Mouse (Mus musculus): ENCODE results near the gene Oas1g.

GRCm38 (mm10) chr5:120847067-120847466, 40.3 kb downstream of the Oas1g start, which contains the start of gene Oas1f:
- no peak for TF ChIP-seq EP300 (IDR thresholded peaks at IDR 0.05; ENCODE audit: insufficient read depth, low read depth, low read length)
- no peak for TF ChIP-seq CTCF (IDR thresholded peaks at IDR 0.05; ENCODE audit: low read depth, low read length)

Measured in ES-Bruce4 (cell line).